ENCODE assay signal across 23 mouse cellular contexts in the genomic region with DNA sequence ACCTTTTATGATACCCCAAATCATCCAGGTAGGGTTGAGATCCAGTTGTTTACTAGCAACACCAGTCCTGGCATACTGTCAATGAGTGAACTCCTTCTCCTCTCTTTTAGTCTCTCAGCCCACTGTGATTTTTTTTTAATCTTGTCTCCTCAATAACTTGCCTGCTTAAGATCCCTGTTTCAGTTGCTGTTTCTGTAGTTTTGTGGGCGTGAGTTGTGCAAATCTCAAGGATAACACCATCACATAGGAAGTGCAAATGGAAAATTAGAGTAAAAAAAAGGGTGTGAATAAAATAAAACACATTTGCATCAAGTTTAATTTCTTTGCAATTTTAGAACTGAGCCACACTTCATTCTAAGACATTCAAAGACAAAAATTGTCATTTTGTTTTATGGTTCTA.
DNase-seq lines count a peak whose midpoint lies in the region; ATAC-seq lines count a peak whose summit lies in the region.
"Had no signal": no experiment of that assay in that cellular context is flagged by ENCODE, and none has a peak within 500 bp of the region (broad histone marks: within the 10 kb centered on the region; RNA-seq: fewer than 3 reads in every experiment).

No protein-coding gene starts in this region.

- H3K4me3 ChIP-seq in hindbrain, embryonic 11.5 days (ENCODE audit: low read depth, low read length), result no peak overlapping the region

- DNase-seq in frontal cortex, postnatal 14 days (ENCODE audit: low spot score in 2 of 2), result no peak
- DNase-seq in right cerebral cortex, adult 18-20 months, result peak; percentile 8
- DNase-seq in right cerebral cortex, postnatal 25 days, result no peak
- DNase-seq in brain, adult 2 months (ENCODE audit: low read depth, low spot score), result peak; percentile 41
- peak; percentile 44 for DNase-seq in telencephalon, adult 2 months (ENCODE audit: low read depth, low spot score)
- DNase-seq in cerebellum, adult 18-20 months, result no peak
- DNase-seq in hindbrain, embryonic 11.5 days (ENCODE audit: low spot score), result no peak
- DNase-seq: adrenal gland, adult 2 months; adrenal gland, adult 8-10 months; adrenal gland, postnatal 10 days; adrenal gland, postnatal 14 days; adrenal gland, postnatal 25 days; adrenal gland, postnatal 36 days; B cell, adult 2 months; cerebellum, adult 11 months; cerebellum, adult 11-12 months; cerebellum, adult 2 months had no signal

- no peak overlapping the region for H3K4me2 ChIP-seq in hindbrain, embryonic 11.5 days (replicated peaks; ENCODE audit: low read depth, low read length)

- no peaks in the 10 kb centered on the region for H3K36me3 ChIP-seq in hindbrain, embryonic 11.5 days (ENCODE audit: control insufficient read depth, insufficient read depth, low read length)
- H3K36me3 ChIP-seq: G1E had no signal

- no peak overlapping the region for H3K9ac ChIP-seq in hindbrain, embryonic 11.5 days (ENCODE audit: low read depth, low read length)

- H3K4me1 ChIP-seq in hindbrain, embryonic 11.5 days (replicated peaks; ENCODE audit: control insufficient read depth, insufficient read depth, low read length), result no peaks in the 10 kb centered on the region

- H3K27ac ChIP-seq in hindbrain, embryonic 11.5 days (ENCODE audit: low read depth, low read length), result no peak overlapping the region

- ATAC-seq in frontal cortex, adult (ENCODE audit: low TSS enrichment), result peak; percentile 89
- ATAC-seq in hindbrain, embryonic 11.5 days (ENCODE audit: low FRiP score), result no peak
- ATAC-seq: activated CD4-positive, CD25-positive, alpha-beta regulatory T cell, adult 4 months; CD4-positive, CD25-positive, alpha-beta regulatory T cell, adult 4 months; Patski had no signal

- no peaks in the 10 kb centered on the region for H3K9me3 ChIP-seq in hindbrain, embryonic 11.5 days (ENCODE audit: control insufficient read depth, low read length)
- H3K9me3 ChIP-seq: G1E had no signal

- whole genome bisulfite sequencing in hindbrain, embryonic 11.5 days, result 93% methylated on average over 1 of the region's 1 CpGs

- H3K27me3 ChIP-seq in hindbrain, embryonic 11.5 days (ENCODE audit: control insufficient read depth, insufficient read depth, low read length), result no peaks in the 10 kb centered on the region
- H3K27me3 ChIP-seq: CH12.LX, Patski had no signal

Comparison
In these comparisons a context has a peak if more than half of its experiments do, and no peak if none do; other contexts are left out.
1. DNase-seq: peak in right cerebral cortex, adult 18-20 months (single experiment), brain, adult 2 months (single experiment) and telencephalon, adult 2 months (single experiment); none in frontal cortex, postnatal 14 days (0 of 2), right cerebral cortex, postnatal 25 days (single experiment), cerebellum, adult 18-20 months (0 of 2) and hindbrain, embryonic 11.5 days (single experiment).